10 mouse cellular contexts compared by ENCODE assay signal in genomic region chr11:59330560-59330959, GRCm38 (mm10). TPM values are rescaled to one million over a fixed set of nuclear protein-coding genes. Genes with fewer than 3 reads are reported as not detected.
DNase-seq lines count a peak whose midpoint lies in the region; ATAC-seq and TF ChIP-seq lines count a peak whose summit lies in the region.
"Had no signal": no experiment of that assay in that cellular context is flagged by ENCODE, and none has a peak within 500 bp of the region (broad histone marks: within the 10 kb centered on the region; RNA-seq: fewer than 3 reads in every experiment).

No protein-coding gene starts in this region.

- H3K4me3 ChIP-seq in gastrocnemius, adult 2 months, result no peak overlapping the region
- H3K4me3 ChIP-seq in kidney, embryonic 14.5 days (ENCODE audit: low read length), result no peak overlapping the region
- H3K4me3 ChIP-seq in lung, adult 2 months (replicated peaks; ENCODE audit: extremely low read depth, low read depth, low read length), result no peak overlapping the region

- intact Hi-C loops in gastrocnemius, adult 2 months (cut with DNase I), result loop anchor here (1.0 kb wide), 1 partner anchor 22 kb away; no protein-coding TSS in a partner anchor

- H3K9ac ChIP-seq in kidney, embryonic 14.5 days (ENCODE audit: low read depth, low read length), result no peak overlapping the region

- peak; percentile 90 for TF ChIP-seq CTCF in gastrocnemius, adult 2 months (IDR thresholded peaks at IDR 0.05)
- peak; percentile 72 for TF ChIP-seq CTCF in lung, adult 2 months (IDR thresholded peaks at IDR 0.05; ENCODE audit: insufficient read depth, low read length)

- no peak overlapping the region for H3K27ac ChIP-seq in gastrocnemius, adult 2 months
- H3K27ac ChIP-seq in kidney, embryonic 14.5 days (ENCODE audit: low read depth, low read length), result no peak overlapping the region

- H3K36me3 ChIP-seq in kidney, embryonic 14.5 days (ENCODE audit: control insufficient read depth, insufficient read depth, low read length), result no peaks in the 10 kb centered on the region

- ATAC-seq in cerebellum, adult (ENCODE audit: insufficient number of reproducible peaks, low FRiP score, low TSS enrichment), result no peak
- peak; percentile 70; the same call in 1 of the 2 replicates for ATAC-seq in kidney, embryonic 14.5 days (ENCODE audit: low FRiP score, low TSS enrichment)

- H3K27me3 ChIP-seq in kidney, embryonic 14.5 days (ENCODE audit: control insufficient read depth, insufficient read depth, low read length), result no peaks in the 10 kb centered on the region

- no peak for TF ChIP-seq POLR2A in lung, adult 2 months (IDR thresholded peaks at IDR 0.05; ENCODE audit: borderline replicate concordance, extremely low read depth, low read depth, low read length)

- no peaks in the 10 kb centered on the region for H3K9me3 ChIP-seq in kidney, embryonic 14.5 days (ENCODE audit: control insufficient read depth, low read length)

- no peak overlapping the region for H3K4me2 ChIP-seq in kidney, embryonic 14.5 days (replicated peaks; ENCODE audit: low read depth, low read length)

- peak; percentile 44 for DNase-seq in cerebellum, adult 11 months
- peak; percentile 11 for DNase-seq in MEL-GATA-1-ER (ENCODE audit: extremely low read depth, low read depth)
- peak; percentile 57 for DNase-seq in cerebellum, adult 9-10 months
- DNase-seq in gastrocnemius, adult 2 months, result peak; percentile 90
- peak; percentile 66 for DNase-seq in lung, adult 2 months
- DNase-seq in right cerebral cortex, postnatal 4 days, result peak; percentile 76

- 52% methylated on average over 5 of the region's 5 CpGs for WGBS in kidney, embryonic 14.5 days
- 44% methylated on average over 5 of the region's 5 CpGs for WGBS in lung, adult 2 months

- H3K4me1 ChIP-seq in kidney, embryonic 14.5 days (ENCODE audit: control insufficient read depth, insufficient read depth, low read length), result peaks cover 3% of the 10 kb centered on the region; the same call in 1 of the 2 replicates
- H3K4me1 ChIP-seq in lung, adult 2 months (ENCODE audit: control insufficient read depth, insufficient read depth, low read length), result no peaks in the 10 kb centered on the region

RNA-seq across cellular contexts. Expression of gene Wnt9a, which starts 23.8 kb away (rescaled TPM):
- 1 to 10 TPM; 7.8 to 9.7 TPM for total RNA-seq in gastrocnemius, adult 2 months (2021)
- 0.64 and 0.85 TPM in 2 replicates for polyA plus RNA-seq in kidney, embryonic 14.5 days (2014; fragmentation: Nextera tagmentation; extraction: Ambion mirVana)
- 6.9 and 7.8 TPM in 2 replicates for polyA plus RNA-seq in lung, adult 2 months (2012; rRNA removed)

RNA-seq across cellular contexts. Expression of gene Wnt3a, which starts 40.0 kb away (rescaled TPM):
- total RNA-seq in gastrocnemius, adult 2 months (2021), result not detected
- not detected in 2 replicates for polyA plus RNA-seq in kidney, embryonic 14.5 days (2014; fragmentation: Nextera tagmentation; extraction: Ambion mirVana)
- polyA plus RNA-seq in lung, adult 2 months (2012; rRNA removed), result 9.4 and 15.4 TPM in 2 replicates
- polyA plus RNA-seq: stomach, embryonic 14.5 days had no signal

RNA-seq across cellular contexts. Expression of gene Prss38, which starts 44.9 kb away (rescaled TPM):
- total RNA-seq in gastrocnemius, adult 2 months (2021), result not detected
- polyA plus RNA-seq in kidney, embryonic 14.5 days (2014; fragmentation: Nextera tagmentation; extraction: Ambion mirVana), result not detected in 2 replicates
- not detected in 2 replicates for polyA plus RNA-seq in lung, adult 2 months (2012; rRNA removed)
- total RNA-seq: layer of hippocampus, adult 18-20 months had no signal
- polyA plus RNA-seq: stomach, embryonic 14.5 days had no signal

Comparison
In these comparisons a context has a peak if more than half of its experiments do, and no peak if none do; other contexts are left out.
1. DNase-seq: peak in every context shown above with its lines; median percentile 90 in gastrocnemius, adult 2 months; 76 in right cerebral cortex, postnatal 4 days; 66 in lung, adult 2 months; 57 in cerebellum, adult 9-10 months; 44 in cerebellum, adult 11 months; 11 in MEL-GATA-1-ER.
2. RNA of gene Wnt3a, which starts 40.0 kb away (polyA plus RNA-seq): 9.4 to 15.4 TPM in lung, adult 2 months; not detected in kidney, embryonic 14.5 days; every median in the first group is over 10 times any median in the second.